Mouse (Mus musculus) MEL (cell line): ENCODE results near the gene Kcnk10. TPM values are rescaled to one million over a fixed set of nuclear protein-coding genes. Genes with fewer than 3 reads are reported as not detected.

Experiments
- DNase-seq: peaks from one replicate; pipeline ENCODE4 v3.0.0; 2011; ENCODE audit warnings: low read depth, low spot score
- H3K27ac ChIP-seq: 2 replicates; pipeline ENCODE4 v1.5.1; 2012; ENCODE audit warnings: low read depth, mild to moderate bottlenecking, control low read depth, low read length, moderate library complexity; ENCODE audit not compliant: control insufficient read depth
- H3K27me3 ChIP-seq, 2 experiments: fragments of 150-350 bp in 1 of 2; sonication (generic) in 1 of 2; 2 replicates each; pipeline ENCODE4 v1.6.1; 2012; ENCODE audit warnings: low read length in 2 of 2, mild to moderate bottlenecking in 2 of 2, improper control_type of control experiment in 1 of 2, moderate library complexity in 1 of 2; ENCODE audit not compliant: insufficient read depth in 2 of 2, control insufficient read depth in 1 of 2
- H3K36me3 ChIP-seq, 2 experiments: 2 replicates each; pipeline ENCODE4 v1.6.1; 2012 to 2014; ENCODE audit warnings: low read length in 2 of 2, improper control_type of control experiment in 1 of 2, inconsistent platforms in 1 of 2, mild to moderate bottlenecking in 1 of 2; ENCODE audit not compliant: insufficient read depth in 2 of 2, control insufficient read depth in 1 of 2
- H3K4me1 ChIP-seq, 2 experiments: fragments of 150-350 bp in 1 of 2; sonication (generic) in 1 of 2; 2 replicates each; pipeline ENCODE4 v1.6.1; 2012; ENCODE audit warnings: low read length in 2 of 2, improper control_type of control experiment in 1 of 2, mild to moderate bottlenecking in 1 of 2; ENCODE audit not compliant: insufficient read depth in 2 of 2, control insufficient read depth in 1 of 2
- H3K4me3 ChIP-seq, 2 experiments: fragments of 150-350 bp in 1 of 2; sonication (generic) in 1 of 2; 2 replicates each; pipeline ENCODE4 v1.5.1; 2012; ENCODE audit warnings: low read depth in 2 of 2, low read length in 2 of 2, mild to moderate bottlenecking in 2 of 2, moderate library complexity in 2 of 2, control low read depth in 1 of 2, improper control_type of control experiment in 1 of 2; ENCODE audit not compliant: control insufficient read depth in 1 of 2, insufficient read depth in 1 of 2
- H3K79me2 ChIP-seq: 2 replicates; pipeline ENCODE4 v1.6.1; 2012; ENCODE audit warnings: mild to moderate bottlenecking, low read length, moderate library complexity; ENCODE audit not compliant: control insufficient read depth, poor library complexity, insufficient read depth
- H3K9ac ChIP-seq: 2 replicates; pipeline ENCODE4 v1.6.1; 2012; ENCODE audit warnings: low read depth, mild to moderate bottlenecking, control low read depth, low read length, moderate library complexity; ENCODE audit not compliant: control insufficient read depth, poor library complexity, severe bottlenecking
- H3K9me3 ChIP-seq: fragments of 150-350 bp; sonication (generic); replicated peaks from 2 replicates; pipeline ENCODE4 v1.6.1; 2012; ENCODE audit warnings: mild to moderate bottlenecking, low read length, improper control_type of control experiment, moderate library complexity; ENCODE audit not compliant: insufficient read depth
- CHD1 ChIP-seq: IDR thresholded peaks from 2 replicates; pipeline ENCODE4 v1.6.1; 2012; ENCODE audit warnings: low read depth, mild to moderate bottlenecking, inconsistent platforms, low read length, improper control_type of control experiment
- CTCF ChIP-seq, 3 experiments: IDR thresholded peaks in 2 of 3; conservative IDR thresholded peaks in 1 of 3; 2 replicates each; pipeline ENCODE4 v1.5.1; 2011 to 2012; ENCODE audit warnings: low read length in 3 of 3, low read depth in 2 of 3, mild to moderate bottlenecking in 2 of 3, improper control_type of control experiment in 1 of 3, inconsistent platforms in 1 of 3, mixed read lengths in 1 of 3, moderate library complexity in 1 of 3; ENCODE audit not compliant: control insufficient read depth in 1 of 3, insufficient read depth in 1 of 3, poor library complexity in 1 of 3, severe bottlenecking in 1 of 3
- E2F4 ChIP-seq: IDR thresholded peaks from 2 replicates; pipeline ENCODE4 v1.6.1; 2011; ENCODE audit warnings: low read depth, low read length, improper control_type of control experiment, borderline replicate concordance
- ELF1 ChIP-seq: IDR thresholded peaks from 2 replicates; pipeline ENCODE4 v1.6.1; 2014; ENCODE audit warnings: low read depth, mild to moderate bottlenecking, inconsistent platforms, low read length, improper control_type of control experiment, moderate library complexity
- GATA1 ChIP-seq: IDR thresholded peaks from 2 replicates; pipeline ENCODE4 v1.6.1; 2011; ENCODE audit warnings: low read depth, low read length, improper control_type of control experiment
- JUND ChIP-seq: IDR thresholded peaks from 2 replicates; pipeline ENCODE4 v1.6.1; 2011; ENCODE audit warnings: low read depth, mild to moderate bottlenecking, improper control_type of control experiment, low read length
- MAFK ChIP-seq: IDR thresholded peaks from 2 replicates; pipeline ENCODE4 v1.6.1; 2011; ENCODE audit warnings: low read depth, mild to moderate bottlenecking, low read length, improper control_type of control experiment, borderline replicate concordance
- MAX ChIP-seq: IDR thresholded peaks from 2 replicates; pipeline ENCODE4 v1.6.1; 2011; ENCODE audit warnings: low read length, improper control_type of control experiment
- MAZ ChIP-seq: IDR thresholded peaks from 2 replicates; pipeline ENCODE4 v1.6.1; 2012; ENCODE audit warnings: low read depth, mild to moderate bottlenecking, inconsistent platforms, low read length, improper control_type of control experiment
- MEF2A ChIP-seq: IDR thresholded peaks from 2 replicates; pipeline ENCODE4 v1.6.1; 2014; ENCODE audit warnings: low read depth, mild to moderate bottlenecking, inconsistent platforms, low read length, improper control_type of control experiment; ENCODE audit not compliant: poor library complexity, insufficient replicate concordance, severe bottlenecking; ENCODE audit errors: extremely low read depth
- MYB ChIP-seq: IDR thresholded peaks from 2 replicates; pipeline ENCODE4 v1.6.1; 2011; ENCODE audit warnings: mild to moderate bottlenecking, low read depth, low read length, improper control_type of control experiment
- MYC ChIP-seq: IDR thresholded peaks from 2 replicates; pipeline ENCODE4 v1.6.1; 2011; ENCODE audit warnings: low read depth, mild to moderate bottlenecking, low read length, improper control_type of control experiment, moderate library complexity
- POLR2A ChIP-seq, 2 experiments: IDR thresholded peaks; 2 replicates each; pipeline ENCODE4 v1.6.1; 2011 to 2012; ENCODE audit warnings: low read length in 2 of 2, mild to moderate bottlenecking in 2 of 2, control low read depth in 1 of 2, improper control_type of control experiment in 1 of 2, low read depth in 1 of 2, moderate library complexity in 1 of 2; ENCODE audit not compliant: control insufficient read depth in 1 of 2, insufficient read depth in 1 of 2, poor library complexity in 1 of 2
- RCOR1 ChIP-seq: IDR thresholded peaks from 2 replicates; pipeline ENCODE4 v1.6.1; 2012; ENCODE audit warnings: low read depth, mild to moderate bottlenecking, inconsistent platforms, low read length, improper control_type of control experiment
- SMC3 ChIP-seq: IDR thresholded peaks from 2 replicates; pipeline ENCODE4 v1.6.1; 2011; ENCODE audit warnings: low read depth, low read length, improper control_type of control experiment
- TAL1 ChIP-seq: IDR thresholded peaks from 2 replicates; pipeline ENCODE4 v1.6.1; 2012; ENCODE audit warnings: mild to moderate bottlenecking, inconsistent platforms, low read length, moderate library complexity, mixed read lengths
- TBP ChIP-seq: IDR thresholded peaks from 2 replicates; pipeline ENCODE4 v1.8.0; 2011; ENCODE audit warnings: low read depth, low read length, improper control_type of control experiment
- TCF12 ChIP-seq: IDR thresholded peaks from 2 replicates; pipeline ENCODE4 v1.6.1; 2014; ENCODE audit warnings: low read depth, mild to moderate bottlenecking, inconsistent platforms, low read length, improper control_type of control experiment, moderate library complexity
- polyA plus RNA-seq, 2 experiments: library from polyadenylated mRNA; stranded (reverse) in 1 of 2; unstranded in 1 of 2; fragments of >175 nt in 1 of 2; fragments of >200 nt in 1 of 2; gene quantifications; 2 replicates each; pipeline versions ENCODE4 v1.2.1 to v1.2.4; 2012; ENCODE audit warnings: low replicate concordance in 2 of 2, low read depth in 1 of 2; ENCODE audit not compliant: insufficient read length in 2 of 2, insufficient read depth in 1 of 2, missing spikeins in 1 of 2
- total RNA-seq: library from RNA; depleted of rRNA; stranded (reverse); fragments of 300-350 nt; gene quantifications from 2 replicates; pipeline ENCODE4 v1.2.3, GENCODE M21; 2012; rRNA removed

Gene Kcnk10
- total and polyA plus RNA-seq, 3 experiments, result not detected

DNA sequence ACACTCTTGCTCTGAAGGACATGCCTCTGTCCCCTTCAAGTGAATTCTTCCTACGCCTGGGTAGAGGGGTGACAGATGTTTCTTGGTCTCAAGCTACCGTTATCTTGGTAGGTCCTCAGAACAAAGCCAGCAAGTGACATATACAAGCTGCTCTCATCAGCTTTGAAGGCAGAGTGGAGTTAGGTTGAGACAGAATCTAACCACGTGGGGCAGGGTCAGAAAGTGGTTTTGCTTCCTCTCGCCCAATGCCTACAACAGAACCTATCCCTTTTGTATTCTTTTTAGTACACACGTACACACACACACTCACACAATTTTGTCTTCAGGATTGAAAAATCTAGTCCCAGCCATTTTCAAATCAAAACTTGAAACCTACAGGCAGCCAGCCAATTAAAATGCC is 186.8 kb downstream of the Kcnk10 start:
- DNase-seq, result no peak
- Histone ChIP-seq H3K79me2 (no peaks in the 10 kb centered on the region), H3K36me3 (no peaks in the 10 kb centered on the region), H3K4me1 (no peaks in the 10 kb centered on the region), H3K4me3 (no peak overlapping the region), H3K27me3 (no peaks in the 10 kb centered on the region), H3K9me3 (no peaks in the 10 kb centered on the region), H3K27ac (no peak overlapping the region), H3K9ac (no peak overlapping the region)
- no peak for TF ChIP-seq SMC3
- no peak for TF ChIP-seq ELF1
- no peak for TF ChIP-seq MYB
- no peak for TF ChIP-seq MAX
- no peak for TF ChIP-seq CHD1
- no peak for TF ChIP-seq MAZ
- TF ChIP-seq MEF2A, result no peak
- no peak for TF ChIP-seq TCF12
- TF ChIP-seq CTCF (IDR thresholded peaks at IDR 0.05 in 2 of 3, conservative IDR thresholded peaks at IDR 0.05 in 1 of 3; ENCODE audit: control insufficient read depth in 1 of 3, insufficient read depth in 1 of 3, low read depth in 2 of 3, low read length in 3 of 3, poor library complexity in 1 of 3, severe bottlenecking in 1 of 3), result no peak
- no peak for TF ChIP-seq TBP
- TF ChIP-seq GATA1, result no peak
- no peak for TF ChIP-seq JUND
- no peak for TF ChIP-seq RCOR1
- TF ChIP-seq E2F4, result no peak
- no peak for TF ChIP-seq MYC
- no peak for TF ChIP-seq TAL1
- TF ChIP-seq POLR2A (IDR thresholded peaks at IDR 0.05; ENCODE audit: control insufficient read depth in 1 of 2, insufficient read depth in 1 of 2, low read depth in 1 of 2, low read length in 2 of 2, poor library complexity in 1 of 2), result no peak
- TF ChIP-seq, all 39 proteins: peak for 0

- H3K27ac ChIP-seq, result no peak overlapping the region
- no peaks in the 10 kb centered on the region for H3K79me2 ChIP-seq
- no peaks in the 10 kb centered on the region for H3K27me3 ChIP-seq
- no peaks in the 10 kb centered on the region for H3K9me3 ChIP-seq
- no peak overlapping the region for H3K9ac ChIP-seq
- no peaks in the 10 kb centered on the region for H3K4me1 ChIP-seq
- H3K4me3 ChIP-seq, result no peak overlapping the region
- H3K36me3 ChIP-seq, result no peaks in the 10 kb centered on the region
- TF ChIP-seq MAFK, result 0 out of 2 replicates have a peak, but pooled peaks have one; percentile 37
- TF ChIP-seq CHD1, result no peak
- no peak for DNase-seq
Measured at GRCm38 (mm10) chr12:98389618-98390017, 188.5 kb downstream of the Kcnk10 start.

Other genes with a start within 250 kb of the Kcnk10 start
- gene Spata7, start 49.8 kb upstream of the Kcnk10 start, total RNA-seq, result 3.9 and 4.0 TPM in 2 replicates
- 1 to 10 TPM in 1 of 2 experiments, not detected in 1; 5.5 TPM for gene Spata7, start 49.8 kb upstream of the Kcnk10 start, polyA plus RNA-seq
- 1.2 and 1.7 TPM in 2 replicates for gene Ptpn21, start 159.1 kb upstream of the Kcnk10 start, total RNA-seq
- 1 to 10 TPM in 1 of 2 experiments, not detected in 1; 3.8 TPM for gene Ptpn21, start 159.1 kb upstream of the Kcnk10 start, polyA plus RNA-seq
- 74.9 and 80.1 TPM in 2 replicates for gene Zc3h14, start 168.7 kb upstream of the Kcnk10 start, total RNA-seq
- gene Zc3h14, start 168.7 kb upstream of the Kcnk10 start, polyA plus RNA-seq, result 100 to 1,000 TPM in 1 of 2 experiments, 10 to 100 TPM in 1; 88.5 to 429 TPM